ENCODE assay signal across 8 mouse cellular contexts in genomic region chr8:69995776-69996588, GRCm38 (mm10). TPM values are rescaled to one million over a fixed set of nuclear protein-coding genes. Genes with fewer than 3 reads are reported as not detected.
DNase-seq lines count a peak whose midpoint lies in the region; ATAC-seq lines count a peak whose summit lies in the region.

Gatad2a (minus strand) TSS chr8:69996384.

- H3K4me2 ChIP-seq in forebrain, embryonic 14.5 days (ENCODE audit: low read length), result peak within 1 kb of the TSS; percentile 75
- H3K4me2 ChIP-seq in neural tube, embryonic 15.5 days, result peak within 1 kb of the TSS; percentile 94

- peak; percentile 100 for ATAC-seq in forebrain, embryonic 14.5 days
- ATAC-seq in neural tube, embryonic 15.5 days (ENCODE audit: low FRiP score), result peak; percentile 100

- H3K27ac ChIP-seq in forebrain, embryonic 14.5 days (ENCODE audit: low read depth, low read length), result peak within 1 kb of the TSS; percentile 80
- H3K27ac ChIP-seq in neural tube, embryonic 15.5 days (replicated peaks), result peak within 1 kb of the TSS; percentile 84

- under 1% methylated on average over 56 of the region's 87 CpGs for WGBS in forebrain, embryonic 14.5 days
- under 1% methylated on average over 85 of the region's 87 CpGs for WGBS in neural tube, embryonic 15.5 days

- H3K27me3 ChIP-seq in forebrain, embryonic 14.5 days (replicated peaks; ENCODE audit: control insufficient read depth, insufficient read depth, low read length), result no peaks in the 10 kb centered on the region
- H3K27me3 ChIP-seq in neural tube, embryonic 15.5 days (replicated peaks), result no peaks in the 10 kb centered on the region

- H3K4me3 ChIP-seq in forebrain, embryonic 14.5 days (ENCODE audit: low read depth, low read length), result peak within 1 kb of the TSS; percentile 84
- peak within 1 kb of the TSS; percentile 92 for H3K4me3 ChIP-seq in neural tube, embryonic 15.5 days (replicated peaks)

- 0 out of 2 replicates have a peak, but pooled peaks cover 3% of the 10 kb centered on the region for H3K36me3 ChIP-seq in forebrain, embryonic 14.5 days (ENCODE audit: control insufficient read depth, insufficient read depth, low read length)
- no peaks in the 10 kb centered on the region for H3K36me3 ChIP-seq in neural tube, embryonic 15.5 days

- peak within 1 kb of the TSS; percentile 75 for H3K9ac ChIP-seq in forebrain, embryonic 14.5 days (ENCODE audit: low read length)
- peak within 1 kb of the TSS; percentile 75 for H3K9ac ChIP-seq in neural tube, embryonic 15.5 days (replicated peaks)

- intact Hi-C loops in heart, postnatal 14 days (cut with DNase I), result loop anchor here (2.0 kb wide), 1 partner anchor 17 kb away; no protein-coding TSS in a partner anchor

- H3K4me1 ChIP-seq in forebrain, embryonic 14.5 days (ENCODE audit: control insufficient read depth, insufficient read depth, low read length), result peaks cover 8% of the 10 kb centered on the region
- H3K4me1 ChIP-seq in neural tube, embryonic 15.5 days, result peaks cover 20% of the 10 kb centered on the region

- no peaks in the 10 kb centered on the region for H3K9me3 ChIP-seq in forebrain, embryonic 14.5 days (replicated peaks; ENCODE audit: control insufficient read depth, low read length)
- H3K9me3 ChIP-seq in neural tube, embryonic 15.5 days (replicated peaks), result no peaks in the 10 kb centered on the region

- peak; percentile 100 for DNase-seq in ES-CJ7 (ENCODE audit: low read depth, low spot score)
- DNase-seq in cerebellum, adult 11 months, result peak; percentile 100
- DNase-seq in forebrain, embryonic 14.5 days (ENCODE audit: low spot score), result peak; percentile 100
- peak; percentile 100 for DNase-seq in heart, postnatal 14 days
- peak; percentile 100 for DNase-seq in layer of hippocampus, adult 11-12 months (ENCODE audit: low spot score)
- DNase-seq in lung, adult 18-20 months, result peak; percentile 100
- DNase-seq in testis, postnatal 14 days (ENCODE audit: low spot score), result peak; percentile 100

RNA-seq across cellular contexts. Expression of gene Gatad2a, which starts in this region (rescaled TPM):
- polyA plus RNA-seq in forebrain, embryonic 14.5 days (2014; fragmentation: Nextera tagmentation; extraction: Ambion mirVana), result 28.8 and 30.5 TPM in 2 replicates
- total RNA-seq in heart, postnatal 14 days (2021), result 10 to 100 TPM; 41.7 to 41.9 TPM
- polyA plus RNA-seq in neural tube, embryonic 15.5 days (2015; fragmentation: Nextera tagmentation; extraction: Ambion mirVana), result 24.8 and 24.9 TPM in 2 replicates

Comparison
In these comparisons a context has a peak if more than half of its experiments do, and no peak if none do; other contexts are left out.
1. Peak in every context shown above with its lines: DNase-seq, ATAC-seq, H3K4me3 ChIP-seq and H3K27ac ChIP-seq.